Mouse (Mus musculus) C2C12 (cell line): ENCODE data around the gene Tmprss6. TPM values are rescaled to one million over a fixed set of nuclear protein-coding genes. Genes with fewer than 3 reads are reported as not detected.

Source experiments
- H3K27me3 ChIP-seq: one replicate; pipeline ENCODE4 v1.6.1; 2011; ENCODE audit not compliant: control insufficient read depth, insufficient read depth, insufficient read length
- H3K36me3 ChIP-seq: one replicate; pipeline ENCODE4 v1.6.1; 2011; ENCODE audit not compliant: control insufficient read depth, insufficient read depth
- H3K4me3 ChIP-seq: one replicate; pipeline ENCODE4 v1.5.1; 2011; ENCODE audit warnings: mild to moderate bottlenecking, control low read depth; ENCODE audit not compliant: poor library complexity, insufficient read depth, severe bottlenecking
- H3K79me2 ChIP-seq: one replicate; pipeline ENCODE4 v1.6.1; 2011; ENCODE audit not compliant: control insufficient read depth, insufficient read depth
- H3K79me3 ChIP-seq: one replicate; pipeline ENCODE4 v1.6.1; 2011; ENCODE audit warnings: low read depth, control low read depth
- H3ac ChIP-seq: one replicate; pipeline ENCODE3; 2011; ENCODE audit warnings: low read depth; ENCODE audit not compliant: control insufficient read depth, insufficient read length
- CEBPB ChIP-seq: IDR thresholded peaks from one replicate; pipeline ENCODE4 v1.6.1; 2011; ENCODE audit warnings: low read depth, mild to moderate bottlenecking, control low read depth, moderate library complexity
- CTCF ChIP-seq: IDR thresholded peaks from one replicate; pipeline ENCODE4 v1.5.1; 2011; ENCODE audit not compliant: control insufficient read depth, insufficient read depth, insufficient read length
- FOSL1 ChIP-seq: IDR thresholded peaks from one replicate; pipeline ENCODE4 v1.8.0; 2011; ENCODE audit warnings: mild to moderate bottlenecking, low read length; ENCODE audit not compliant: poor library complexity, insufficient read depth, severe bottlenecking
- MAX ChIP-seq: IDR thresholded peaks from one replicate; pipeline ENCODE4 v1.6.1; 2011; ENCODE audit warnings: mild to moderate bottlenecking, control low read depth
- MYOD1 ChIP-seq: IDR thresholded peaks from one replicate; pipeline ENCODE4 v1.6.1; 2011; ENCODE audit warnings: low read depth; ENCODE audit not compliant: control insufficient read depth, insufficient read length
- MYOG ChIP-seq: IDR thresholded peaks from one replicate; pipeline ENCODE4 v1.6.1; 2011; ENCODE audit not compliant: control insufficient read depth, insufficient read length; ENCODE audit errors: extremely low read depth
- USF1 ChIP-seq: IDR thresholded peaks from one replicate; pipeline ENCODE4 v1.6.1; 2011; ENCODE audit warnings: low read depth, mild to moderate bottlenecking, control low read depth, moderate library complexity
- long read RNA-seq, 2 experiments: library from polyadenylated mRNA; unstranded; transcript quantifications; one replicate each; pipeline ENCODE4 v2.0.0; 2019 to 2020
- polyA plus RNA-seq: library from polyadenylated mRNA; unstranded; fragments of >200 nt; fragmentation: generic; extraction: Trizol; gene quantifications from one replicate; pipeline ENCODE4 v1.2.1, GENCODE M21; 2012; ENCODE audit warnings: missing spikeins

Tmprss6 gene
- polyA plus RNA-seq = 0.06 TPM
- long read RNA-seq, experiment 1, partial matches to known transcripts = 0 of 1 reads
- long read RNA-seq, experiment 1, other reads (novel, unspliced or antisense) = 1 of 1 reads
- long read RNA-seq, experiment 2, partial matches to known transcripts = 0 of 1 reads
- long read RNA-seq, experiment 2, other reads (novel, unspliced or antisense) = 1 of 1 reads

GRCm38 (mm10) chr15:78468379-78468937, at the start of gene Tmprss6:
Tmprss6 (minus strand) TSS chr15:78468634.
- no peak for TF ChIP-seq MAX
- TF ChIP-seq CEBPB = no peak
- TF ChIP-seq MYOG = no peak
- no peak for TF ChIP-seq USF1
- TF ChIP-seq FOSL1 = no peak
- no peak for TF ChIP-seq CTCF
- TF ChIP-seq MYOD1 = no peak
- no peak within 1 kb of the TSS for H3ac ChIP-seq
- H3K36me3 ChIP-seq = no peaks in the 10 kb centered on the region
- H3K79me2 ChIP-seq = no peaks in the 10 kb centered on the region
- H3K27me3 ChIP-seq = peaks cover 23% of the 10 kb centered on the region
- H3K4me3 ChIP-seq = no peak within 1 kb of the TSS
- no peaks in the 10 kb centered on the region for H3K79me3 ChIP-seq

GRCm38 (mm10) chr15:78518221-78518620, 49.8 kb upstream of the Tmprss6 start:
- Histone ChIP-seq H3K4me3 (no peak overlapping the region), H3ac (no peak overlapping the region), H3K79me2 (no peaks in the 10 kb centered on the region), H3K36me3 (no peaks in the 10 kb centered on the region), H3K79me3 (no peaks in the 10 kb centered on the region), H3K27me3 (no peaks in the 10 kb centered on the region)
- TF ChIP-seq MYOD1 (no peak), MAX (no peak), CTCF (no peak), FOSL1 (no peak), MYOG (no peak), CEBPB (no peak), USF1 (no peak)

- no peak for TF ChIP-seq MYOG
- no peak for TF ChIP-seq MYOD1
- no peak for TF ChIP-seq CEBPB
- TF ChIP-seq USF1 = no peak
- TF ChIP-seq CTCF = no peak
- no peak for TF ChIP-seq MAX
- no peak for TF ChIP-seq FOSL1
- H3K79me2 ChIP-seq = no peaks in the 10 kb centered on the region
- H3K79me3 ChIP-seq = no peaks in the 10 kb centered on the region
- no peak overlapping the region for H3K4me3 ChIP-seq
- H3ac ChIP-seq = no peak overlapping the region
- no peaks in the 10 kb centered on the region for H3K36me3 ChIP-seq
- H3K27me3 ChIP-seq = no peaks in the 10 kb centered on the region
Measured at GRCm38 (mm10) chr15:78515759-78516158, 47.3 kb upstream of the Tmprss6 start.

GRCm38 (mm10) chr15:78514393-78515146, 46.1 kb upstream of the Tmprss6 start:
- H3K27me3 ChIP-seq = no peaks in the 10 kb centered on the region
- H3K79me2 ChIP-seq = no peaks in the 10 kb centered on the region
- H3K79me3 ChIP-seq = no peaks in the 10 kb centered on the region
- no peak overlapping the region for H3K4me3 ChIP-seq
- no peaks in the 10 kb centered on the region for H3K36me3 ChIP-seq
- no peak overlapping the region for H3ac ChIP-seq
- TF ChIP-seq CTCF (peak; percentile 55), FOSL1 (no peak), USF1 (no peak), CEBPB (no peak), MYOD1 (no peak), MYOG (no peak), MAX (no peak)

GRCm38 (mm10) chr15:78513019-78513418, 44.6 kb upstream of the Tmprss6 start:
- Histone ChIP-seq H3K4me3 (no peak overlapping the region), H3K27me3 (no peaks in the 10 kb centered on the region), H3K79me3 (no peaks in the 10 kb centered on the region), H3K79me2 (no peaks in the 10 kb centered on the region), H3ac (no peak overlapping the region), H3K36me3 (no peaks in the 10 kb centered on the region)
- TF ChIP-seq USF1 = no peak
- no peak for TF ChIP-seq CEBPB
- no peak for TF ChIP-seq MYOD1
- TF ChIP-seq FOSL1 = no peak
- TF ChIP-seq MYOG = no peak
- no peak for TF ChIP-seq MAX

GRCm38 (mm10) chr15:78511951-78512350, 43.5 kb upstream of the Tmprss6 start:
- no peak overlapping the region for H3K4me3 ChIP-seq
- no peaks in the 10 kb centered on the region for H3K36me3 ChIP-seq
- H3K27me3 ChIP-seq = no peaks in the 10 kb centered on the region
- TF ChIP-seq MYOG (no peak), CEBPB (no peak), MAX (no peak), MYOD1 (no peak), USF1 (no peak), CTCF (no peak), FOSL1 (no peak)
- H3ac ChIP-seq = no peak overlapping the region
- no peaks in the 10 kb centered on the region for H3K79me3 ChIP-seq
- H3K79me2 ChIP-seq = no peaks in the 10 kb centered on the region
